Mouse (Mus musculus): ENCODE results near the gene Foxk2.
A peak's percentile ranks its signal among the peaks of the same experiment; 100 is the strongest.

Gene Foxk2

DNA sequence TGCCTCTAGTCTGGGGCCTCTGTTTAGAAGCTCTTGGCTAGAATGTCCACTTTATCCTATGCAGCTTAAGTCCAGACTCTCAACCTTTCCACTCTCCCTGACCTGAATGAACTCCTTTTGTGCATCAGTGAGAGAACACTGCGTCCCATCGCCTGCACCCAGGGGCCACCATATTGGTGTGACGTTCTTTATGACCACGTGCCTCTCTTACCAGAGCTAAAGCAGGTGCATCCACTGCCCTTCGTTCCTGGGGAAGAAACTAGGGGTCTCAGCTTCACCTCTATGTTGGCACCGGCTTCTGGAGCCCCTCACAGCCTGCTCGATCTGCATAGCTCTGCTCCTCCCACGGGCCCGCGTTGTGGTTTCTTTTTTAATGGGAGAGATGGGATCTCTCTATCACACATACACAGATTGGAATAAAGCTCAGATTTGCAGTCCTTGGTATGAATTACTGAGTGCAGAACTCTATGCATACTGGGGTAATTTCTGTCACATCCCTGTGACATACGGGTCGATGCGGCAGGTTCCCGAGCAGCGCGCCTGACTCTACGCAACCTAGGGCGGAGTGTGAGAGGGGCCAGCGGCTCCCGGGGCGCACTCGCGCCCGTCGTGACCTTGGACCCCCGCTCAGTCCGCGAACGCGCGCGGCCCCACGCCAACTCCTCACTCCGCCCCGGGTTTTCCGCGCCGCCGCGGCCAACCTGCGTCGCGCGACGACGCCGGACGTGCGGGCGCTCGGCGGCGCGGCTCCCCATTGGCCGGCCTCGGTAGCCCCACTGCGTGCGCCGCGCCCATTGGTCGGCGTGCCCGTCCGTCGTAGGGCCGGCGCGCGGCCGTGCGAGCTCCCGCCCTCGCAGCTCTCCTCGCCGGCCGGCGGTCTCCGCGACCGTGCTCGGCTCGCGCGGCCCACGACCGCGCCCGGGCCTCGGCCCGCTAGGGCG lies at the start of gene Foxk2:
TSS of gene Foxk2 (plus strand) at position 831 of the 941 bp plus-strand sequence.
- peak; percentile 92 for DNase-seq

DNA sequence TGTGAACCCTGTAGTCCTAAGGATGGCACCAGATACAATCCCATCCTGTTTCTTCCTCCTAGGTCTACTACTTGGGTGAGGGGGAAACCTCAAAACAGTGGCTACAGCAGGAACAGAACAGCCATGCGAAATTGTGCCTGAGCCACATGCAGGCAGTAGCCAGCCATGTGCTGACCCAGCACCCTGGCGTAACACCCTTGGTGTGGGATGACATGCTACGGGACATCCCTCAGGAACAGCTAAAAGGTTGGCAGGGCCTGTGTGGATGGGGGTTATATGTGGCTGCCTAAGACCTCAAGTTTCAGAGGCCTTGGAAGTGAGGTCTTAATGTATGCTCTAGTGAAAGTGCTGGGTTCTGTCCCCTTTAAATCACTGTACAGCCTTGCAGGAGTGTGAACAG lies 43.0 kb upstream of the Foxk2 start:
- DNase-seq = no peak

- no peak for DNase-seq
Measured at GRCm38 (mm10) chr11:121219776-121220175, 40.0 kb upstream of the Foxk2 start.

DNA sequence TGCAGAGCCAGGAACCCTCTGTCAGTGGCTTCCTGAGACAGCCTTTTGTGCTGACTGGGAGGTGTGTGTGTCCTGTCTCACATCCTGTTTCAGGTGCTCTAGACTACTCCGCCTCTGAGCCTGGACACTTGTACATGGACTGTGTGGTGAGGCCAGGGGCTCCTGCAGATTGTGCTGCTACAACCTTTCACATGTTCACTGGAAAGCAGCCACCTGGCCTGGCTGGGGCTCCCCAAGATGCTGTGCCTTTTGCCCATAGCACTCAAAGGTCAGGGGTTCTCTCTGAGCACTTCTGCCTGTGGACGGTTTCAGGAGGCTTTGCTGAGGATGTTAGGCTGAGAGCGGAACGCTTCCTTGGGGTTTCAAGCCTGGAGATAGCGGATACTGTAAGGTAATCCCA lies 39.0 kb upstream of the Foxk2 start:
- no peak for DNase-seq

DNA sequence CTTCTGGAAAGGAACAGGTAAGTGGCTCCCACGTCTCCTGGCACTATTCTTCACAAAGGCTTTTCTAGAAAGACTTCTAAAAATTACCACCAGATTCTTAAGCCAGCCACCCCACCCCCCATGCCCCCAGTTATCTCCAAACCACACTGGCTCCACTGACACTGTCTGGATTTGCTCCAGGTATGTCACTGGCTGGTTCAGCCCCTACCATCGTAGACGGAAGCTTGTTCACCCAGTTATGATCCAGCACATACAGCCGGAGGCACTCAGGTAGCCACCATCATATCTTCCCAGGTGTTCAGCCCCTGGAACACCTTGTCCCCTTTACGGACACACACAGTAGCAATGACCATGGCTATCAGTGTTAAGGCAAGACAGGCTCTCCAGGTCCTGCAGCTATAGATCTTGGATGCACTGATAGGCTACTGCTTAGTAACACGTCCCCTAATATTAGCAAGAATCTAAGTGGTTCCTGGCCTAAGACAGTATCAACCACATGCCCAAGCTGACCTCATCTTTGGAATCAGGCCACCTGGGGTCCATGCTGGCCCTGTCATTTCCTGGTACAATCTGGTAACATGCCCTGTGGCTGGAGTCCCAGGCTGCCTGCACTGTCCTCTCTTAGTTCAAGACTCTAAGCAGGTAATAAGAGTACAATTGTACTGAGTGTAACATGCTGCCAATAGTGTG lies 38.3 kb upstream of the Foxk2 start:
- no peak for DNase-seq

GRCm38 (mm10) chr11:121228129-121229017 lies 31.4 kb upstream of the Foxk2 start:
- DNase-seq = peak; percentile 18

DNA sequence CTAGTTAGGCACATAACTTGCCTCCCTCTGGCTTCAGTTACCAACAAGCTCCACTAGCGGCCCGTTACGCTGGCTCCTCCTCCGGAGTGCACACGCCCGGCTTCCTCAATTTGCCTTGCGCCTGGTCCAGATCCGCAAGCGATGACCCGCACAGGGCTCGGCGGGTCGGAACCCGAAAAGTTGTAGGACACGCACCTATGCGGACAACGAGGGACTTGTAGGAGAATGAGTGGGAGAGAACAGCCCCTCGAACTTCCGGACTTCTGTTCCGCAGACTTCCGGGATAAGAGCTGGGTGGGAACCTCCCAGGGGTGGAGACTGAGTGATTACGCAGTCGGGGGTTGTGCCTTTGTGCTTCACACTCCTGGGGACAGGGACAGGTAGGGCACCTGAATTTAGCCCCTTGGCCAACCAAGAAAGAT lies 30.8 kb upstream of the Foxk2 start, which contains the start of gene Cybc1:
TSS of gene Cybc1 (minus strand) at position 305 of the 422 bp plus-strand sequence.
- peak; percentile 75 for DNase-seq

DNA sequence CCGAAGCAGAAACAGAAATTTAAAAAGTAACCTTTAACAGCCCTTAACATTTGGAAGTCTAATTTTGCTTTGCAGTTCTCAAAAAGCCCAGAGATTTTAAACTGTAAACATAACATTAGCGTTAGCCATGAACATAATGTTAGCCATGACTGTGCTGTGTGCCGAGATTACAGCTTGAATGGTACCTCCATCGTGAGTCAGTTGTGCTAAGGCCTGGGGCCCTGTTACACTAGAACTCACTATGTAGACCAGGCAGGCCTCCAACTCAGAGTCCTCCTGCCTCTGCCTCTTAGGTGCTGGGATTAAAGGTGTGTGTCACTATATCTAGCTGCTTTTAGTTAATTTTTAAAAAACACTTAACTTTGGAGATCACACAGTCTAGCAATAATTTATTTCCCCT lies 28.6 kb upstream of the Foxk2 start:
- no peak for DNase-seq

GRCm38 (mm10) chr11:121231628-121232291 lies 28.0 kb upstream of the Foxk2 start:
- no peak for DNase-seq

GRCm38 (mm10) chr11:121232706-121233105 lies 27.1 kb upstream of the Foxk2 start:
- no peak for DNase-seq

DNA sequence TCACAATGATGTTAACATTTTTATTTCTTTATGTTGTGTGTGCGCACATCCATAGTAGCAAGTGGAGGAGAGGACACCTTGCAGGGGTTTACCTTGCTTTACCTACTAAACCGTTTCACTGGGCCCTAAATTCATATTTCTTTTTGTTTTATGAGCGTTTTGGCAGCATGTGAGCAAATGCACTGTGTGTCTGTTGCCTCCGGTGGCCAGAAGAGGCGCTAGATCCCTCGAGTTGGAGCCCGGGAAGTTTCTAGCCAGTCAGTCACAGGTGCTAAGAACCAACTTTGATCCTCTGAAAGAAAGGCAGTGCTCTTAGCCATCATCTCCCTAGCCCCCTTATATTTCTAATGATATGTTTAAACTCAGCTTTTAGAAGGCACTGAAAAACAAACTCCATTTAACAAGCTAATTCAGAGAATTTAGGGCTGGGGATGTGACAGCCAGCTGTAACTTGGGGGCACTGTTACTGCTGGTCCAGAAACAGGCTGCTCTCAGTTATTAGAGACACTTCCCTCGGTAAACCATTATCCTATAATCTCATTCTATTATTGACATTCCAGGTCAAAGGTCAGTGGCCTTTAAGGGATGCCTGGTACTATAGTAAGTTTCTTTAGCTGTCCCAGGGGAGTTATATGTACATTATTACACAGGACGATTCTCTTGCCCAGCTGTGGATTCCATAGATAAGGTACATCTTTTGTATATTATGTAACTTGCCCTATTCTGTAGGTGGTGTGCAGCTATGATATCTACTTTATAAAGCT lies 24.1 kb upstream of the Foxk2 start:
- DNase-seq = peak; percentile 34

DNA sequence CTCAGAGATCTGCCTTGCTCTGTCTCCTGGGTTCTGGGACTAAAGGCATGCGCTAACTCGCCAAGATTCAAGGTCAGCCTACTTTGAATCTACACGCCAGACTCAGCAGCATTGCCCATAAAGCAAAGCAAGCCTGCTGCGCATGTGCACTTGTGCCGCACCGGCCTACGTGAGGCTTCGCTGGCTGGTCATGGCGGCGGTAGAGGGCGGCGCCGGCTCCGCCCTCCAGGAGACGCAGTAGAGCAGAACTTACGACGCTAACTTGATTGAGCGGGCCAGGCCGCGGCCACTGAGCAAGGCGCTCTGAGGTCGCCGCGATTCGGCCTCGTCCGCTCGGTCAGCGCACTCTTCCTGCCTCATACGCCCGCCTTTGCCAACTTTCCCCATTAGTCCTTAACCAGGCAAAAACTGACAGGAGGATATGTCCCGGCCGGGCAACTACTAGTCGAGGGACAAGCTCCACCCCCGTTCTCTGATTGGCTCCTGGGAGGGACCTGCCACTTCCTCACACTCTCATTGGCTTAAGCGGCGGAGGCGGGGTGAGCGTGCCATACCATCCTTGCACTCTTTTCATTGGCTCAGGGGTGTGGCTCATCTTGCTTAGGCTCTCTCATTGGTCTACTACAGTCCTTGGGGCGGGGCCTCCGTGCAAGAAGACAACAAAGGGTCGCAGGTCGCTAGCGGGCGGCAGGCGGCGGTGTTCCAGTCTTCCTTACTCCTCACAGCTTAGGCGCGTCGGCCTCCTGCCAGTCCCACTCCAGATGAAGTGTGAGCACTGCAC lies 23.0 kb upstream of the Foxk2 start, which contains the start of gene Narf:
TSS of gene Narf (plus strand) at position 690 of the 781 bp plus-strand sequence.
- DNase-seq = peak; percentile 98

GRCm38 (mm10) chr11:121237345-121238128 lies 22.3 kb upstream of the Foxk2 start:
- peak; percentile 17 for DNase-seq

DNA sequence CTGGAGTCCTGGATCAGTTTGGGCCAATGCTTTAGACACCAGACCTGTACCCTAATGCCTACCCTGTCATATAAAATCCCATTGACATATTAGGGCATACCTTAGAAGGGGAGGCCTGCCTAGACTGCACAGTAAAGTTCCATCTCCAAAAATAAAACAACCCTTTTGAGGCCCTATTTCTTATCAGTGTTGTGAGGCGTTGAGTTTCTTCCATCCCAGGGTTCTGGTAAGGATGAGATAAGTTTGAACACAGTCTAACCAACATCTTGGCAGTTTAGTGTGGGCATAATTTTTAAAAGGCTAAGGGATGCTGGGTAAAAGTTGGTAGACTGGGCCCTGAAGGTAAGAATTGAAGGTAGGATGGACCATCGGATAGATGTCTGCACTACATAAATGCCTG lies 20.1 kb upstream of the Foxk2 start:
- no peak for DNase-seq

DNA sequence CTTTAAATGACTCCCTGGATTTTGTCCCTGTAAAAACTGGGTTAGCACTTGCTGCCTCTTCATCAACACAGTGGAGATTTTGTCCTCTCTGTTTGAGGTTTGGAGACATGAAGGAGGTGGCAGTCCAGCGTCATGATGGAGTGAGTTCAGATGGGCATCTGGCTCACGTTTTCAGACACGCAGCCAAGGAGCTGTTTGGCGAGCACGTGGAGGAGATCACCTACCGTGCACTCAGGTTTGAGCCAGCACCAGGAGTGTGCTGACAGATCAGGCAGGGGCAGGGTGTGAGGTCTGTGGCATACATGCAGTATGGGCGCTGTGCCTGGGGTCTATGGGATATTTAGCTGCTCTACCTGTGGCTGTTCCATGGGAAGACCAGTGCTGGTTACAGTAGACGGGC lies 9.6 kb upstream of the Foxk2 start:
- no peak for DNase-seq

DNA sequence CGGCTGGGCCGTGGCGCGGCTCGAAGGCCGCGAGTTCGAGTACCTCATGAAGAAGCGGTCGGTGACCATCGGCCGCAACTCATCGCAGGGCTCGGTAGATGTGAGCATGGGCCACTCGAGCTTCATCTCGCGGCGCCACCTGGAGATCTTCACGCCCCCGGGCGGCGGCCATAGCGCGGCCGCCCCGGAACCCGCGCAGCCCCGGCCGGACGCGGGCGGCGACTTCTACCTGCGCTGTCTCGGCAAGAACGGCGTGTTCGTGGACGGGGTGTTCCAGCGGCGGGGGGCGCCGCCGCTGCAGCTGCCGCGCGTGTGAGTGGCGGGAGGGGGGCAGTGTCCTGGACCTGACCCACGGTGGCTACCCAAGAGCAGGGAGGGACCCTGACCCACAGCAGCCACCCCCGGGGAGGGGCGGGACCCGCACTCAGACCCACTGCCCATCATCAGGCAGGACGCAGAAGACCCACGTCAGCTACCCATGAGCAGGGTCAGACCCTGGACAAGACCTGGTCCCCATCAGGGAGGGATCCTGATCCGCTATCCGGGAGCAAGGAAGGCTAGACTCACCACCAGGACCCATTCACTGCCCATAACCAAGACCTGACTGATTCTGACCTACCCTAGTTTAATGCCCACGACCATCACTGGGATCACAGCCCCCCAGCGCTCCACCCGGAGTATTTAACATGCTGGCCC lies 569 bp downstream of the Foxk2 start:
- DNase-seq = peak; percentile 26

DNA sequence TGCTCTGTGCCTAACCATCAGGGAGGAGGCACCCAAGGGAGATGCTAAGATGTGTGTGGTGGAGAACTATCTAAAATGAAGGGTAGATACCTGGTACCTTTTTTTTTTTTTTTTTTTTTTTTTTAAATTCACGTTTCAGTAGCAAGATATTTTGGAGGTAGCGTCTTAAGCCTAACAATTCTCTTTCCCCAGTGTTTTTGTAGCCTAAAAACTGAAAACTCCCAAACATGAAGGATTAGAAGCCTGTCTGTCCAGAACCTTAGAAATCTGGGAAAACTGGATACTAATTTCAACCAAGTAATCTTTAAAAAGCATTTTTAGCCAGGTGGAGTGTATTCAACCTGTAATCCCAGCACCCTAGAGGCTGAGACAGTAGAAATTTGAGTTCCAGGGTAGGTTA lies 1.3 kb downstream of the Foxk2 start:
- DNase-seq = no peak

GRCm38 (mm10) chr11:121277516-121277915 lies 17.7 kb downstream of the Foxk2 start:
- DNase-seq = no peak

DNA sequence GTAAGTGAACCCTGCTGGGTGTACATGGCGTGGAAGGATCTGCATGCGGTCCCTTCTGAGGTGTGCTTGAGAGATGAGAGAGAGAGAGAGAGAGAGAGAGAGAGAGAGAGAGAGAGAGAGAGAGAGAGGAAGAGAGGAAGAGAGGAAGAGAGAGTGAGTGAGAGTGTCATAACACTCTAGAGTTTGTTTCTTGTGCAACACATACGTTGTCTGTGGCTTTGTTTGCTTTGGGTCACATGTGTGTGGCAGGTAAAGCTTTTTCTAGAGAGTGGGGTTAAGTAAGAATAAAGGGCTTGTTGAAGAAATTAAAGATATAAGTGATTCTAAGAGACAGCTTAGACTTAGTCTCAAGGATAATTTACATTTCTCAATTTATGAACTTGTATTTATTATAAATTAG lies 18.2 kb downstream of the Foxk2 start:
- DNase-seq = no peak
